Mouse (Mus musculus): Measurements from ENCODE around the gene Gabrb3. TPM values are rescaled to one million over a fixed set of nuclear protein-coding genes. Genes with fewer than 3 reads are reported as not detected.

Gabrb3 gene
- total and polyA plus RNA-seq, 2 experiments from 2014 or later = 58.0 to 159 TPM

DNA sequence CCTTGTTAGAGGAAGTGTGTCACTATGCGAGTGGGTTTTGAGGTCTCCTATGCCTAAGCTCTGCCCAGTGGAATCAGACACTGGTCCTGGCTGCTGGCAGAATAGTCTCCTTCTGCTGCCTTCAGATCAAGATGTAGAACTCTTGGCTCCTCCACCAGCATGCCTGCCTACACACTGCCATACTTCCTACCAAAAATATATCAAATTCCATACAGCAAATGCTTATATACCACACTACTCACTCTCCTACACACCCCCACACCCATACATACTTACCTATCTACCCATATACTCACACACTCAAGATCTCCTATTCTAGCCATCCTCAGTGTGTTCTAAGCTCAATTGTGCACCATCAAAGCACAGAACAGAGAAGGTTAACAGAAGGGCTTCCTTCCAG, 51.8 kb downstream of the Gabrb3 start:
- Histone ChIP-seq H3K4me3 (ENCODE audit: low read depth, low read length) (no peak overlapping the region), H3K9ac (replicated peaks; ENCODE audit: low read length, poor library complexity, severe bottlenecking) (no peak overlapping the region), H3K36me3 (ENCODE audit: insufficient read depth, low read length) (no peaks in the 10 kb centered on the region), H3K27ac (ENCODE audit: low read depth, low read length) (no peak overlapping the region), H3K4me1 (ENCODE audit: insufficient read depth, low read length) (no peaks in the 10 kb centered on the region), H3K9me3 (ENCODE audit: low read length) (no peaks in the 10 kb centered on the region), H3K27me3 (ENCODE audit: insufficient read depth, low read length) (no peaks in the 10 kb centered on the region), H3K4me2 (ENCODE audit: low read depth, low read length, poor library complexity, severe bottlenecking) (no peak overlapping the region)
- TF ChIP-seq CTCF (IDR thresholded peaks at IDR 0.05) = no peak
- 87% methylated on average over 1 of the region's 1 CpGs for WGBS
- ATAC-seq (ENCODE audit: low FRiP score) (no peak), DNase-seq (ENCODE audit: low spot score) (no peak)

DNA sequence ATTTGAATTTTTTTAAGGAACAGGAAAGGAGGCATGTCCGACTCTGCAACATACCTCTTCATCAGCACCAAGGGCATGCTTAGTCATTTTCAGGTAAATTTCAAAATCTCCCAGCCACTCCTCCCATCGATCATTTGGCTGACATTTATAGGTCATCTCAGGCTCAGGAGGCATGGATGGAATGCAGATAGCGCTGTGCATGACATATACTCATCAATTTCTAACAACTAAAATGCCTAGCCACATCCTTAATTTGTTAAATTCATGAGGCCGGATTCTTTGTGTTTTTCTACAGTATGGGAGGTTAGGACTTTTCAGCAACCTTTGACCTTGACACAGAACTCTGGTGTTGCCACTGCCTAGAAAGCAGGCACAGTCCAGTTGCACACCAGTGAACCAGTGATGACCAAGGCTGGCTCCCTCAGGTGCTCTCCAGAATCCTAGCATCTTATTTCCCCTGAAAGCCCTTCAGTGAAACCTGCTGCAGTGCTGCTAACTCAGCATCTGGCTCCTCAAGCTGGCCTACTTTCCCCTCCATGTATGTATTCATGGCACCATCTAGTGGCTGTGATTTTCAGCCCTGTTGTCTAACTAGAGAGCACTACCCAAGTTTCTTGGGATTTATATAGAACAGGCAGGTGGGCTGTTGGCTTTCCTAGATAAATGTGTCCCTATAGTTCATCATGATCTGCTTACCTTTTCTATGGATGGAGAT, 54.5 kb downstream of the Gabrb3 start:
- H3K36me3 ChIP-seq (ENCODE audit: insufficient read depth, low read length) = no peaks in the 10 kb centered on the region
- no peak overlapping the region for H3K4me2 ChIP-seq (ENCODE audit: low read depth, low read length, poor library complexity, severe bottlenecking)
- DNase-seq (ENCODE audit: low spot score) (peak; percentile 92), ATAC-seq (ENCODE audit: low FRiP score) (peak; percentile 72)
- no peaks in the 10 kb centered on the region for H3K4me1 ChIP-seq (ENCODE audit: insufficient read depth, low read length)
- WGBS = 83% methylated on average over 4 of the region's 4 CpGs
- no peak overlapping the region for H3K9ac ChIP-seq (replicated peaks; ENCODE audit: low read length, poor library complexity, severe bottlenecking)
- no peak overlapping the region for H3K27ac ChIP-seq (ENCODE audit: low read depth, low read length)
- H3K27me3 ChIP-seq (ENCODE audit: insufficient read depth, low read length) = no peaks in the 10 kb centered on the region
- TF ChIP-seq CTCF (IDR thresholded peaks at IDR 0.05) = peak; percentile 95
- H3K9me3 ChIP-seq (ENCODE audit: low read length) = no peaks in the 10 kb centered on the region
- no peak overlapping the region for H3K4me3 ChIP-seq (ENCODE audit: low read depth, low read length)

DNA sequence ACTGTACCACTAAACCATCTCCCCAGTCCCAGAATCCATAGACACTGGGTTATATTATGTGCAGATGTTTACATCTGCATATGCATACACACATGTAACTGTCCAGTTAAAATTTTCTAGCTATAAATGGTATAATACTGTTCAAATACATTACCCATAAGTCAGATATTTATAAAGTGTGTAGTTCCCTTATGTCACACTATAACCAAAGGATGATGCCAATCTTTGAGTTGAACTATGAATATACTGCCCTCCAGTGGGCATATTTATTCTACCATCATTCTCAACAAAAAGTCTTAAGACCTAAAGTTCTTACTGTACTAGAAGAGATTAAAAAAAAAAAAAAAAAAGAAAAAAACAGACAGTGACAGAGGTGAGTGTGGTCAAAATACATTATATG, 63.4 kb downstream of the Gabrb3 start:
- H3K27ac ChIP-seq (ENCODE audit: low read depth, low read length) = no peak overlapping the region
- no peaks in the 10 kb centered on the region for H3K4me1 ChIP-seq (ENCODE audit: insufficient read depth, low read length)
- ATAC-seq (ENCODE audit: low FRiP score) = no peak
- no peaks in the 10 kb centered on the region for H3K27me3 ChIP-seq (ENCODE audit: insufficient read depth, low read length)
- H3K36me3 ChIP-seq (ENCODE audit: insufficient read depth, low read length) = no peaks in the 10 kb centered on the region
- peak; percentile 64 for DNase-seq (ENCODE audit: low spot score)
- H3K4me2 ChIP-seq (ENCODE audit: low read depth, low read length, poor library complexity, severe bottlenecking) = no peak overlapping the region
- H3K9me3 ChIP-seq (ENCODE audit: low read length) = no peaks in the 10 kb centered on the region
- TF ChIP-seq CTCF (IDR thresholded peaks at IDR 0.05) = peak; percentile 62
- H3K9ac ChIP-seq (replicated peaks; ENCODE audit: low read length, poor library complexity, severe bottlenecking) = no peak overlapping the region
- no peak overlapping the region for H3K4me3 ChIP-seq (ENCODE audit: low read depth, low read length)

GRCm38 (mm10) chr7:57486907-57487306, 67.4 kb downstream of the Gabrb3 start:
- Histone ChIP-seq H3K36me3 (ENCODE audit: insufficient read depth, low read length) (peaks cover 6% of the 10 kb centered on the region; the same call in 1 of the 2 replicates), H3K27me3 (ENCODE audit: insufficient read depth, low read length) (no peaks in the 10 kb centered on the region), H3K4me3 (ENCODE audit: low read depth, low read length) (no peak overlapping the region), H3K27ac (ENCODE audit: low read depth, low read length) (no peak overlapping the region), H3K4me1 (ENCODE audit: insufficient read depth, low read length) (no peaks in the 10 kb centered on the region), H3K9ac (replicated peaks; ENCODE audit: low read length, poor library complexity, severe bottlenecking) (no peak overlapping the region), H3K9me3 (ENCODE audit: low read length) (no peaks in the 10 kb centered on the region), H3K4me2 (ENCODE audit: low read depth, low read length, poor library complexity, severe bottlenecking) (no peak overlapping the region)
- DNase-seq (ENCODE audit: low spot score) = no peak
- no peak for ATAC-seq (ENCODE audit: low FRiP score)
- TF ChIP-seq CTCF (IDR thresholded peaks at IDR 0.05) = no peak
- 81% methylated on average over 6 of the region's 6 CpGs for WGBS

- Histone ChIP-seq H3K36me3 (ENCODE audit: insufficient read depth, low read length) (peaks cover 6% of the 10 kb centered on the region; the same call in 1 of the 2 replicates), H3K27me3 (ENCODE audit: insufficient read depth, low read length) (no peaks in the 10 kb centered on the region), H3K4me2 (ENCODE audit: low read depth, low read length, poor library complexity, severe bottlenecking) (no peak overlapping the region), H3K27ac (ENCODE audit: low read depth, low read length) (no peak overlapping the region), H3K4me3 (ENCODE audit: low read depth, low read length) (no peak overlapping the region), H3K4me1 (ENCODE audit: insufficient read depth, low read length) (no peaks in the 10 kb centered on the region), H3K9ac (replicated peaks; ENCODE audit: low read length, poor library complexity, severe bottlenecking) (no peak overlapping the region), H3K9me3 (ENCODE audit: low read length) (no peaks in the 10 kb centered on the region)
- ATAC-seq (ENCODE audit: low FRiP score) (no peak), DNase-seq (ENCODE audit: low spot score) (peak; percentile 34)
- no peak for TF ChIP-seq CTCF (IDR thresholded peaks at IDR 0.05)
- 65% methylated on average over 4 of the region's 4 CpGs for WGBS
Measured at GRCm38 (mm10) chr7:57491795-57492194, 72.3 kb downstream of the Gabrb3 start.

DNA sequence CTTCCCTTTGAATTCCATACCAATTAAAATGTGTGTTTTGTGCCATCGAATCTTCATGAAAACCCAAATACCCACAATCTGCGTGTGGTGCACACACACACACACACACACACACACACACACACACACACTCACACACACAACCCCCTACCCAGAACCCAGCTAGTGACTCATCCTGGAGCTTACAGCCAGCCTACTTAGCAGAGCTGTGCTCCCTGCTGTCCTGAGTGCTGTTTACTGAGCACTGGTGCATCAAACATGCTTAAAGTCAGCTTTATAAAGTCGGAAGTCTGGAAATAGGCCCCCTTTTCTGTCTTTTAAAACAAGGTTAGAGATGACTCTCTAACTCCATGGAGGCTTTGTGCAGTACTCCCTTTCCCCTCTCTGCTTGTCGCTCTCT, 83.3 kb downstream of the Gabrb3 start:
- DNase-seq (ENCODE audit: low spot score) (no peak), ATAC-seq (ENCODE audit: low FRiP score) (no peak)
- no peak overlapping the region for H3K4me2 ChIP-seq (ENCODE audit: low read depth, low read length, poor library complexity, severe bottlenecking)
- no peaks in the 10 kb centered on the region for H3K27me3 ChIP-seq (ENCODE audit: insufficient read depth, low read length)
- H3K4me3 ChIP-seq (ENCODE audit: low read depth, low read length) = no peak overlapping the region
- no peaks in the 10 kb centered on the region for H3K4me1 ChIP-seq (ENCODE audit: insufficient read depth, low read length)
- H3K36me3 ChIP-seq (ENCODE audit: insufficient read depth, low read length) = no peaks in the 10 kb centered on the region
- no peak overlapping the region for H3K27ac ChIP-seq (ENCODE audit: low read depth, low read length)
- no peak for TF ChIP-seq CTCF (IDR thresholded peaks at IDR 0.05)
- no peaks in the 10 kb centered on the region for H3K9me3 ChIP-seq (ENCODE audit: low read length)
- H3K9ac ChIP-seq (replicated peaks; ENCODE audit: low read length, poor library complexity, severe bottlenecking) = no peak overlapping the region
- 65% methylated on average over 4 of the region's 4 CpGs for WGBS

Measured in midbrain, postnatal 0 days (tissue).